Mouse (Mus musculus): ENCODE measurements around the gene Esrrg. TPM values are rescaled to one million over a fixed set of nuclear protein-coding genes. Genes with fewer than 3 reads are reported as not detected.

Gene Esrrg
- total and polyA plus RNA-seq, 3 experiments, result 14.0 to 48.5 (median 45.2) TPM

DNA sequence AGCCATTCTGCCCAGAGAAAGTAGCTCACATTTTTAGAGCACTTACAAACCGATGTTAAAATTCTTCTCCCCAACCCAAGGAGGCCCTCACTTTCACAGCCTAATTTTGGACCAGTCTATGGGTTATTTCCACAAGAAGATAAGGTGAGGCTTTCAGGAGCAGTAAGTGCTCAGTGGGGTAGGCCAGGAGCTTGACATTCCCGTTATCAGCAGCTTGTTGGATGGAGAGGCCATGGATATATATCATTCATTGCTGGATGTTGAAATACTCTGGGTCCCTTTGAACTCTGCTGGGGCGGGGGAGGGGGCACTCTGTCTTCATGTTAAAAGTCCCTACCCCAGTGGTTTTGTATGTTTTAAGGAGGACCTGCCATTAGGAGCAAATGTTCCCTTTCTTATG lies 494.6 kb downstream of the Esrrg start:
- peaks cover 1% of the 10 kb centered on the region; the same call in 1 of the 2 replicates for H3K4me1 ChIP-seq (ENCODE audit: control insufficient read depth, insufficient read depth, low read length)

DNA sequence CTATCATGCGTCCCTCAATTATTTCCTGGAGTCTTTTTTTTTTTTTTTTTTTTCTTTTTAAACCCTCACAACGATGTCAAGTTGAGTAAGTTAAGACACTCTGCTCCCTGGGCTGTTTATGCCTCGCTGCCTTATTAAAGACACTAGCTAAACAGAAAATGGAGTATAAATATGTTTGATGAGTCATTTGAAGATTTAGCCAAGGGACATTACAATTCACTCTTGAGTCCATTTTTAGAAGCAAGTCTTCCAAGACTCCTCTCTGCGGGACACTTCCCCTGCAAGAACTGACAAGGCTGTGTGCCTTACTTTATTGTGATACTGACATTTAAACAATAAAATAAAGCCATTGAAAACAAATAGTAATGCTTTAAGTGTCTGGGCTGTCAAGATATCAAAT lies 496.9 kb downstream of the Esrrg start:
- no peak for TF ChIP-seq POLR2A (IDR thresholded peaks at IDR 0.05; ENCODE audit: insufficient read depth, low read depth, low read length)
- TF ChIP-seq CTCF (IDR thresholded peaks at IDR 0.05), result no peak
- TF ChIP-seq EP300 (IDR thresholded peaks at IDR 0.05; ENCODE audit: insufficient read depth, low read depth, low read length), result no peak

More for the DNA sequence above, 494.6 kb downstream of the Esrrg start:
- 50% methylated on average over 3 of the region's 3 CpGs for WGBS
- TF ChIP-seq POLR2A (IDR thresholded peaks at IDR 0.05; ENCODE audit: insufficient read depth, low read depth, low read length), result no peak
- no peak for TF ChIP-seq EP300 (IDR thresholded peaks at IDR 0.05; ENCODE audit: insufficient read depth, low read depth, low read length)
- TF ChIP-seq CTCF (IDR thresholded peaks at IDR 0.05), result no peak
- Histone ChIP-seq H3K27me3 (ENCODE audit: control insufficient read depth, insufficient read depth, low read length) (no peaks in the 10 kb centered on the region), H3K36me3 (ENCODE audit: control insufficient read depth, insufficient read depth, low read length) (no peaks in the 10 kb centered on the region), H3K27ac (no peak overlapping the region), H3K79me2 (replicated peaks; ENCODE audit: control insufficient read depth, insufficient read depth, low read length) (no peaks in the 10 kb centered on the region), H3K9ac (ENCODE audit: low read depth, low read length) (no peak overlapping the region), H3K4me3 (no peak overlapping the region)
- intact Hi-C loops (cut with DNase I), result no loop called here
- no peak for DNase-seq

DNA sequence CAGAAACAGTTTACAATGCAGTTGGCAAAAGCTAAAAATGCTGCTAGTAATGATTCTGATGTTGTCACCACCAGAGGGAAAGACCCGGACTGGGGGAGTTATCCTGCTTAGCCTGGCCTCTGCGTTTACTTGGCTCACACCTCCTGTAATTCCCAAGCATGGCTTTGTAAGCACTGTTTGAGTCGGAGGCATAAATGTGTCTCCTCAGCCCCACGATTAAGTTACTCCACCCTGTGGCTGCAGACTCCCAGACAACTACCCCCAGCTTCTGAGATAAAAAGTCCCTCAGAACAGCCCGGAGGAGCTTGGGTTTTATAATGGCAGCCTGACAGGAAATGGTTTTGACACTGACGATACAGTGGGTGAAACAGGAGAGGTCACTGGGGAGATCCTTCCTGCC lies 499.4 kb downstream of the Esrrg start:
- intact Hi-C loops (cut with DNase I), result no loop called here
- WGBS, result 15% methylated on average over 6 of the region's 6 CpGs
- no peak overlapping the region for H3K9ac ChIP-seq (ENCODE audit: low read depth, low read length)
- H3K4me1 ChIP-seq (ENCODE audit: control insufficient read depth, insufficient read depth, low read length), result no peaks in the 10 kb centered on the region
- H3K4me3 ChIP-seq, result no peak overlapping the region
- H3K36me3 ChIP-seq (ENCODE audit: control insufficient read depth, insufficient read depth, low read length), result no peaks in the 10 kb centered on the region
- no peak for TF ChIP-seq CTCF (IDR thresholded peaks at IDR 0.05)
- no peak for TF ChIP-seq EP300 (IDR thresholded peaks at IDR 0.05; ENCODE audit: insufficient read depth, low read depth, low read length)
- no peak for TF ChIP-seq POLR2A (IDR thresholded peaks at IDR 0.05; ENCODE audit: insufficient read depth, low read depth, low read length)
- peak in 1 of 2 experiments; percentile 5 for DNase-seq
- no peaks in the 10 kb centered on the region for H3K27me3 ChIP-seq (ENCODE audit: control insufficient read depth, insufficient read depth, low read length)
- no peaks in the 10 kb centered on the region for H3K79me2 ChIP-seq (replicated peaks; ENCODE audit: control insufficient read depth, insufficient read depth, low read length)
- H3K27ac ChIP-seq, result no peak overlapping the region

More for the DNA sequence above, 496.9 kb downstream of the Esrrg start:
- Histone ChIP-seq H3K4me3 (no peak overlapping the region), H3K27ac (no peak overlapping the region), H3K36me3 (ENCODE audit: control insufficient read depth, insufficient read depth, low read length) (no peaks in the 10 kb centered on the region), H3K4me1 (ENCODE audit: control insufficient read depth, insufficient read depth, low read length) (peaks cover 1% of the 10 kb centered on the region; the same call in 1 of the 2 replicates), H3K9ac (ENCODE audit: low read depth, low read length) (no peak overlapping the region), H3K27me3 (ENCODE audit: control insufficient read depth, insufficient read depth, low read length) (no peaks in the 10 kb centered on the region), H3K79me2 (replicated peaks; ENCODE audit: control insufficient read depth, insufficient read depth, low read length) (no peaks in the 10 kb centered on the region)
- intact Hi-C loops (cut with DNase I), result no loop called here
- no peak for DNase-seq
- 59% methylated on average over 4 of the region's 4 CpGs for WGBS

DNA sequence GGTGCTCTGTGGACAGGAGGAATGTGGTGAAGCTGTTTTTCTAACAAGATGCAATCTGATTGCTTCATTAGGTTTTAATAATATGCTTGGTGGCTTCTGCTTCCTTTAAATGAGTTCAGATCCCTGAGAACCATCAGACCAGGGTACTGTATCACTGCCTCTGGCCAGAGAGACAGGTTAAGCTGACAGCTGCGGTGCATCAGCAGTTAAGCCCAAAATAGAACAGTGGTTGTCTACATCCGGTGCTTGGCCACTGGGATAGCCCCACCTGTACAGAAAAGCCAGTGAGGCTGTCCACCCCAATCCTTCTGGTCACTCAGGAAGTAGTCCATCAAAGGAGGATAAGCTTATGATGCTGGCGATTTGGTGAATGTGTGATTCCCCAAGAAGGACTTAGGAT lies 503.0 kb downstream of the Esrrg start:
- no peak overlapping the region for H3K9ac ChIP-seq (ENCODE audit: low read depth, low read length)
- no peaks in the 10 kb centered on the region for H3K27me3 ChIP-seq (ENCODE audit: control insufficient read depth, insufficient read depth, low read length)
- intact Hi-C loops (cut with DNase I), result no loop called here
- H3K27ac ChIP-seq, result no peak overlapping the region
- WGBS, result 31% methylated on average over 3 of the region's 3 CpGs
- no peaks in the 10 kb centered on the region for H3K4me1 ChIP-seq (ENCODE audit: control insufficient read depth, insufficient read depth, low read length)
- H3K36me3 ChIP-seq (ENCODE audit: control insufficient read depth, insufficient read depth, low read length), result no peaks in the 10 kb centered on the region
- no peaks in the 10 kb centered on the region for H3K79me2 ChIP-seq (replicated peaks; ENCODE audit: control insufficient read depth, insufficient read depth, low read length)
- no peak for DNase-seq
- H3K4me3 ChIP-seq, result no peak overlapping the region
- no peak for TF ChIP-seq CTCF (IDR thresholded peaks at IDR 0.05)
- TF ChIP-seq EP300 (IDR thresholded peaks at IDR 0.05; ENCODE audit: insufficient read depth, low read depth, low read length), result no peak
- TF ChIP-seq POLR2A (IDR thresholded peaks at IDR 0.05; ENCODE audit: insufficient read depth, low read depth, low read length), result no peak

DNA sequence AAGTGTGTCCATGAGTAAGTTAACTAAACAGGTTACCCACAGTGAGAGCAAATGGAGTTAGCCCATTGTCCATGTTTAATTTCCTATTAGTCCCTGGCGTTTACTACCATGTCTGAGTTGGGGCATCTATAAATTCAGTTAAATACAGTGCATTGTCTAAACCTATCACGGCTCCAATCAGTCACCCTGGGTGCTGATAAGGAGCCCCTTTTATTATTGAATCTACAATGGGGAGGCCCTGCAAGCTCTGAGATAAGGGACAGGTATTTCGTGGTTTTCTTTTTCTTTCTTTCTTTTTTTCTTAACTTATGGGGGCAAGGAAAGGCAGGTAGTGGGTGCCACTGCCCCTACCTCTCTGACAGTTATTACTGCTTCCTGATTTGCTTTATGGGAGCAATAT lies 504.6 kb downstream of the Esrrg start:
- Histone ChIP-seq H3K27me3 (ENCODE audit: control insufficient read depth, insufficient read depth, low read length) (no peaks in the 10 kb centered on the region), H3K79me2 (replicated peaks; ENCODE audit: control insufficient read depth, insufficient read depth, low read length) (no peaks in the 10 kb centered on the region), H3K9ac (ENCODE audit: low read depth, low read length) (no peak overlapping the region), H3K36me3 (ENCODE audit: control insufficient read depth, insufficient read depth, low read length) (no peaks in the 10 kb centered on the region), H3K4me1 (ENCODE audit: control insufficient read depth, insufficient read depth, low read length) (peaks cover under 1% of the 10 kb centered on the region; the same call in 1 of the 2 replicates), H3K4me3 (no peak overlapping the region), H3K27ac (no peak overlapping the region)
- intact Hi-C loops (cut with DNase I), result no loop called here
- WGBS, result 64% methylated on average over 3 of the region's 3 CpGs
- no peak for DNase-seq
- TF ChIP-seq CTCF (IDR thresholded peaks at IDR 0.05), result no peak
- TF ChIP-seq POLR2A (IDR thresholded peaks at IDR 0.05; ENCODE audit: insufficient read depth, low read depth, low read length), result no peak
- TF ChIP-seq EP300 (IDR thresholded peaks at IDR 0.05; ENCODE audit: insufficient read depth, low read depth, low read length), result no peak

DNA sequence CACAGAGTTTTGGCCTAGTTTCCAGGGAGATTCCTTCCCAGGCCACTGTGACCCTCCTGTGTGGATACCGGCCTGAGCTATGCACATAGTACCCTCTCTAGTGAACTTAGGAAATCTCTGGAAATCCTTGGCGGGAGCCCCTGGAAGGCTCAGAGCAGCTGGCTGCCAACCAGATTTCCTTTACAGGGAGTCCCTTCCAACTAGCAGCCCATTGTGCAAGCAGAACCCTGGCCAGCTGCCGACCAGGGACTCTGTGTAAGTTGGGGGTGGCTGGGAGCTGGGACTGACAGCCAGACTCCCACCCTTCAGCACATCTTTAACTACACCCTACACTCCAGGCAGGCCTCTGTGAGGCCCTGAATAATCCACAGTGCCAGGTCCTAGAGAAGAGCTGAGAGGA lies 509.5 kb downstream of the Esrrg start:
- intact Hi-C loops (cut with DNase I), result no loop called here
- Histone ChIP-seq H3K36me3 (ENCODE audit: control insufficient read depth, insufficient read depth, low read length) (no peaks in the 10 kb centered on the region), H3K27me3 (ENCODE audit: control insufficient read depth, insufficient read depth, low read length) (no peaks in the 10 kb centered on the region), H3K27ac (no peak overlapping the region), H3K4me3 (no peak overlapping the region), H3K4me1 (ENCODE audit: control insufficient read depth, insufficient read depth, low read length) (peaks cover 2% of the 10 kb centered on the region; the same call in 1 of the 2 replicates), H3K79me2 (replicated peaks; ENCODE audit: control insufficient read depth, insufficient read depth, low read length) (no peaks in the 10 kb centered on the region), H3K9ac (ENCODE audit: low read depth, low read length) (no peak overlapping the region)
- TF ChIP-seq CTCF (IDR thresholded peaks at IDR 0.05), result no peak
- 0 out of 2 replicates have a peak, but pooled peaks have one; percentile 27 for TF ChIP-seq EP300 (IDR thresholded peaks at IDR 0.05; ENCODE audit: insufficient read depth, low read depth, low read length)
- DNase-seq, result peak; percentile 82 to 85
- 6% methylated on average over 3 of the region's 3 CpGs for WGBS
